Mouse (Mus musculus) liver, adult 2 months (tissue): Measurements from ENCODE around the gene Nefh. TPM values are rescaled to one million over a fixed set of nuclear protein-coding genes. Genes with fewer than 3 reads are reported as not detected.

Experiments used
- DNase-seq: peaks from one replicate; pipeline ENCODE4 v3.0.0-alpha.2; 2011; ENCODE audit warnings: low read depth, low spot score; ENCODE audit errors: extremely low read depth
- H3K27ac ChIP-seq: fragments of 200-500 bp; replicated peaks from 2 replicates; pipeline ENCODE4 v1.5.1; 2012; ENCODE audit warnings: low read depth, mild to moderate bottlenecking, control low read depth, inconsistent platforms, low read length; ENCODE audit not compliant: insufficient read depth
- H3K27me3 ChIP-seq: fragments of 200-500 bp; 2 replicates; pipeline ENCODE4 v1.6.1; 2012; ENCODE audit warnings: mild to moderate bottlenecking, moderate library complexity, low read length, inconsistent platforms; ENCODE audit not compliant: control insufficient read depth, insufficient read depth
- H3K36me3 ChIP-seq: fragments of 200-500 bp; 2 replicates; pipeline ENCODE4 v1.6.1; 2012; ENCODE audit warnings: low read length, inconsistent platforms; ENCODE audit not compliant: control insufficient read depth, insufficient read depth
- H3K4me1 ChIP-seq: fragments of 200-500 bp; 2 replicates; pipeline ENCODE4 v1.6.1; 2011; ENCODE audit warnings: low read length; ENCODE audit not compliant: control insufficient read depth, insufficient read depth
- H3K4me3 ChIP-seq: fragments of 200-500 bp; 2 replicates; pipeline ENCODE4 v1.5.1; 2011; ENCODE audit warnings: low read depth, mild to moderate bottlenecking, control low read depth, low read length, moderate library complexity; ENCODE audit not compliant: insufficient read depth
- H3K79me2 ChIP-seq: fragments of 200-500 bp; 2 replicates; pipeline ENCODE4 v1.6.1; 2012; ENCODE audit warnings: inconsistent platforms, mild to moderate bottlenecking, low read length, moderate library complexity; ENCODE audit not compliant: control insufficient read depth, insufficient read depth
- H3K9ac ChIP-seq: fragments of 200-500 bp; 2 replicates; pipeline ENCODE4 v1.6.1; 2012; ENCODE audit warnings: low read depth, mild to moderate bottlenecking, control low read depth, inconsistent platforms, low read length
- CTCF ChIP-seq: fragments of 200-500 bp; IDR thresholded peaks from 2 replicates; pipeline ENCODE4 v1.5.1; 2011; ENCODE audit warnings: low read depth, low read length, control low read depth
- POLR2A ChIP-seq: fragments of 200-500 bp; IDR thresholded peaks from 2 replicates; pipeline ENCODE4 v1.6.1; 2011; ENCODE audit warnings: low read length, control low read depth; ENCODE audit not compliant: insufficient read depth; ENCODE audit errors: extremely low read depth
- WGBS: fragments of 180-500 bp; shearing (Covaris S2); methylation state at CpG from one replicate; pipeline ENCODE4 v1.1.7; 2018; 5-methylcytosine and 5-hydroxymethylcytosine counted together
- polyA plus RNA-seq: library from polyadenylated mRNA; depleted of rRNA; stranded (reverse); fragments of >200 nt; gene quantifications from 2 replicates; pipeline ENCODE4 v1.2.3, GENCODE M21; 2012
- total RNA-seq: library from RNA; depleted of rRNA; stranded (reverse); fragments of >200 nt; gene quantifications from 2 replicates; pipeline ENCODE4 v1.2.3, GENCODE M21; 2014

Nefh gene
- total and polyA plus RNA-seq, 2 experiments, result 0.09 TPM; not detected in 1

DNA sequence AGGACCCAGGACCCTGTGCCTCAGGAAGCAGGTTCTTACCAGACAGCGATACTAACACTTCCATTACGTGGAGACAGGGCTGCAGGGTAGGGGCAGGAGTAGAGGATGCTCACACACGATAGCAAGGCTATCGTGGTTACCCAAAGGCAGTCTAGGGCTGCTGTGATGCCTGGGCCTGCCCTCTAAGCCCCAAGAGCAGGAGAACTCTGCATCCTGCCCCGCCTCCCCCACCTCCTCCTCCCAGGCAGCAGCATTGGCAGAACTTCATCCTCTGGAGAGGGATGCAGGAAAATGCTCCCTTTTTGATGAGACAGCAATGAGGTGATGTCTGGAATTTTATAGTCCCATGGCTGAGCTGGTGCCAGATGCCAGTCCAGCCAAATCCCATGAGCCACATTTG, 19.0 kb upstream of the Nefh start:
- Histone ChIP-seq H3K4me3 (no peak overlapping the region), H3K36me3 (no peaks in the 10 kb centered on the region), H3K27ac (no peak overlapping the region), H3K27me3 (no peaks in the 10 kb centered on the region), H3K79me2 (no peaks in the 10 kb centered on the region), H3K9ac (no peak overlapping the region), H3K4me1 (no peaks in the 10 kb centered on the region)
- TF ChIP-seq POLR2A (no peak), CTCF (no peak)
- DNase-seq, result no peak
- WGBS, result 64% methylated on average over 5 of the region's 5 CpGs

DNA sequence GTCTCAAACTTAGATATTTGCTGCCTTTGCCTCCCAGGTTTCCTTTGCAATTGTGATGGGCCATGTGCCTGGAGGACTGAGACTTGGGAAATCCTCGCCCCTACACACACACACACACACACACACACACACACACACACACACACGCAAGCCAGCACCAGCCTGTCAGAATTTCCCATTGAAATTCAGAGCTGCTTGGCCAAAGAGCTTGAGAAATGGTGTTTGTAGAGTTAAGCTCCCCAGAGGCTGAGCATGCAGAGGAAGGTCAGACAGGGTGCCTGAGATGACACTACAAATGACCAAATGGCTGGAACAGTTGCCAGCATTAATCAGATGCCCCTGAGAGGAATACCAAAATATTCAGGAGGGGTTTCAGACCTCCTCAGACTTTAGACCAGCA, 18.5 kb upstream of the Nefh start:
- no peaks in the 10 kb centered on the region for H3K27me3 ChIP-seq
- H3K4me3 ChIP-seq, result no peak overlapping the region
- H3K27ac ChIP-seq, result no peak overlapping the region
- H3K36me3 ChIP-seq, result no peaks in the 10 kb centered on the region
- WGBS, result 75% methylated on average over 2 of the region's 2 CpGs
- no peaks in the 10 kb centered on the region for H3K4me1 ChIP-seq
- no peak for DNase-seq
- TF ChIP-seq POLR2A (no peak), CTCF (no peak)
- no peak overlapping the region for H3K9ac ChIP-seq
- H3K79me2 ChIP-seq, result no peaks in the 10 kb centered on the region

DNA sequence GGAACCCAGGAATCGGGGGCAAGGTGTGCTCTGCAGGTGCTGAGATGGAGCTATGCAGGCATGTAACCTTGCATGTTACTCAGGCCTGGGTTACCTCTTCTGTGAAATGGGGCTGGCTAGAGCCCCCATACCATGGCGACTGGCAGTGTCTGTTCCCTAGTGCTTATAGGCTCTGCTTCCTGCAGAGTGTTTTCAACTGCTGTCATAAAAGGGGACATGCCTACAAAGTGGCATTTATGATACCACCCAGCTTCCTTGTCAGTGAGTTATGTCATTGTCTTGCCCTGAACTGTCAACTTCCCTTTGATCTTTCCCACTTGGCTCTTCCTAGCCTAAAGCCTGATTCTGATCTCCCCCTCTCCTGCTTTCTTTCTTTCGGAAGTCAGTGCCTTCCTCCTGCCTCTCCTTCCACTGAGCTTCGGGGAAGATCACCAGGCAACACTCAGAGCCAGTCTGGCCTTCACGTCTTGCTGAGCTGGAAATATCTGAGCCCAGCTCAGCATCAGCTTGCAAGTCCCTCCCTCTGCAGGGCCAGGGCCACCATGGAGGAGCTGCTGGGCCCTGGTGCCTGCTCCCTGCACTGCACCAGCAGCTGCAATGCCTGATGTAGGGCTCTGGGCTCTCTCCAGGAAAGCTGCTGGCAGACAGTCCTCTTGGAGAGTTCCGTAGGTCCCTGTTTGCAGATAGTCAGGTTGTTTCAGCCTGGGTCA, 15.4 kb upstream of the Nefh start:
- no peaks in the 10 kb centered on the region for H3K4me1 ChIP-seq
- H3K36me3 ChIP-seq, result no peaks in the 10 kb centered on the region
- no peak for DNase-seq
- no peak overlapping the region for H3K27ac ChIP-seq
- H3K27me3 ChIP-seq, result no peaks in the 10 kb centered on the region
- WGBS, result 68% methylated on average over 6 of the region's 6 CpGs
- no peak for TF ChIP-seq CTCF
- TF ChIP-seq POLR2A, result no peak
- H3K9ac ChIP-seq, result no peak overlapping the region
- H3K4me3 ChIP-seq, result no peak overlapping the region
- H3K79me2 ChIP-seq, result no peaks in the 10 kb centered on the region

DNA sequence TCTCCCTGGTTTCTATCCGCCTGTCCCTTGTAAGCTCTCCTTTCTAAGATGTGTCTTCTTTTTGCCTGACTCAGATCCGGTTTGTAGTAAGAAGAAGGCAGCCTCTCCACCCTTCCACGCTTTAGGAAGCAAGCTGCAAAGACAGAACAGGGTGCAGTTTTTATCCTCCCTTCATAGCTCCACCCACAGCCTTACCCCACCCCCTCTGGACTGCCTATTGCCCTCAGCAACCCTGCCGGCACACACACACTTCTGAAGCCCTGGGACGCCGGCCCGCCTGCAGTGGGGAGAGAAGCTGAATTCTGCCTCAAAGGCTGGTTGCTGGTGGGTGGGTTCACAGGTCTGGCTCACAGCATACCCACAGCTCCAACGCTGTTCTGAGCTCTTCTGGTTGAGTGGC, 6.1 kb upstream of the Nefh start:
- DNase-seq, result no peak
- no peak overlapping the region for H3K9ac ChIP-seq
- TF ChIP-seq POLR2A (no peak), CTCF (no peak)
- no peak overlapping the region for H3K27ac ChIP-seq
- WGBS, result 8% methylated on average over 8 of the region's 8 CpGs
- H3K27me3 ChIP-seq, result peaks cover 3% of the 10 kb centered on the region; the same call in 1 of the 2 replicates
- no peak overlapping the region for H3K4me3 ChIP-seq
- H3K4me1 ChIP-seq, result no peaks in the 10 kb centered on the region
- no peaks in the 10 kb centered on the region for H3K79me2 ChIP-seq
- H3K36me3 ChIP-seq, result no peaks in the 10 kb centered on the region

DNA sequence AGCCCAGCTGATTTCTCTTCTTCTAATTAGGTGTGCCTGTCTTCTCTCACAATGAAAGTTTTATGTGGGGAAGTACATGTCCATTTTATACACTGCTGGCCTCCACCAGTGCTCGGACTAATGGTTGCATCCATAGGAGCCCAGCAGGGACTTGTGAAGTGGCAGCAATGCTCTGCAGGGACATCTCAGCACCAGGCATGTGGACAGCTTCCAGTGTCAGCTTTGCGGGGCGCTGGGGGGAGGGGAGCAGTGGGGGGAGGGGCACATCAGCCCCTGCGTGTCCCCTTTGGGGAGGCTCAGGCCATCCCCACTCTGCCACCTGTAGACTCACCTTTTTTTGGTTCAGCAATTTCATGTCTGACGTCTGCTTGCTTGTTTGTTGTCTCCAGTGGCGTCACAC, 5.5 kb upstream of the Nefh start:
- H3K27me3 ChIP-seq, result peaks cover 8% of the 10 kb centered on the region
- DNase-seq, result no peak
- H3K9ac ChIP-seq, result no peak overlapping the region
- no peak for TF ChIP-seq CTCF
- H3K4me1 ChIP-seq, result no peaks in the 10 kb centered on the region
- no peaks in the 10 kb centered on the region for H3K36me3 ChIP-seq
- H3K4me3 ChIP-seq, result no peak overlapping the region
- WGBS, result 7% methylated on average over 6 of the region's 6 CpGs
- no peak overlapping the region for H3K27ac ChIP-seq
- no peaks in the 10 kb centered on the region for H3K79me2 ChIP-seq

DNA sequence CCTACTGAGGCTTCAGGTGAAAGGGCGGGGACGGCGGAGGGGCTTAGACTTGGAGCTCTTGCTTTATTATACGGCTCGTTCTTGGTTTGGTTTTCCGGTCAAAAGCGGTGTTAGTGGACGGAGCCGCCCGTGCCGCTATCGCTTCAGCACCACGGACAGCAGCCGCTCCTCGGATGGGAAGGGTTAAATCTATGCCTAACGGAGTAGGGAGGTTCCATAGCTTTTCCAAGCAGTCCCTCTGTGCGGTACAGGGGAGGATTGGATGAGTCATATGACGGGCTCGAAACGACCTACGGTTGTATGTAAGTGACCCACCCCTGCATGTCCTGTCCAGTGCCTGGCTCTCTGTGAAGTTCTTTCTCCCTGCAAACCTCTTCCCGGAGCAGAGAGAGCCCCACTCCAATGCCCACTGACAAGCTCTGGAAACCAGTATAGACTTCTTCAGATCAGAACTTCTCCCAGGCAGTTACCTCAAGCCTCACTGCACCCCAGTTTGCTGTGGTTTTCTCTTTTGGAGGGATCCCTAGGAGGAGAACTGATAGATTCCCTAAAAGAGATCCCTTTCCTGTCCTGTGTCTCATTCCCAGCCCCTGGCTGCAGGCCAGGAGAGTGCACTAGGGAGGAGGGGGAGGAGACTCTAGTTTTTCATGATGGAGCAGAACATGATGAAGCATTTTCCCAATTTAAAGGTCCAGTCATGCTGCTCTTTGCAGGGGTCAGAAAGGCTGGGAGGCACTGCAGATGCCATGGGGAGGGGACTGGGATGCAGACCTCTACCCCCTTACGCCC, 1.6 kb upstream of the Nefh start:
- TF ChIP-seq CTCF (no peak), POLR2A (no peak)
- H3K4me3 ChIP-seq, result no peak overlapping the region
- H3K9ac ChIP-seq, result no peak overlapping the region
- no peak for DNase-seq
- no peak overlapping the region for H3K27ac ChIP-seq
- H3K27me3 ChIP-seq, result peaks cover 23% of the 10 kb centered on the region
- peaks cover 2% of the 10 kb centered on the region; the same call in 1 of the 2 replicates for H3K4me1 ChIP-seq
- H3K36me3 ChIP-seq, result no peaks in the 10 kb centered on the region
- no peaks in the 10 kb centered on the region for H3K79me2 ChIP-seq
- 8% methylated on average over 23 of the region's 23 CpGs for WGBS
